Mouse (Mus musculus) cerebellum, adult 2 months (tissue): ENCODE measurements around the gene Zfp157. TPM values are rescaled to one million over a fixed set of nuclear protein-coding genes. Genes with fewer than 3 reads are reported as not detected.
"Not testable (repeated sequence)": the region's sequence is repeated elsewhere in the genome, so short reads cannot be mapped to it uniquely, and the experiment has no call there.

Experiments
- DNase-seq, 2 experiments: peaks; one replicate each; pipeline ENCODE4 v3.0.0; 2021
- H3K27ac ChIP-seq: fragments of 200-500 bp; 2 replicates; pipeline ENCODE4 v1.5.1; 2012; ENCODE audit warnings: low read length, control low read depth, inconsistent platforms; ENCODE audit not compliant: insufficient read depth
- H3K27me3 ChIP-seq: fragments of 200-500 bp; 2 replicates; pipeline ENCODE4 v1.6.1; 2012; ENCODE audit warnings: inconsistent platforms, mild to moderate bottlenecking, low read length, moderate library complexity; ENCODE audit not compliant: control insufficient read depth, insufficient read depth
- H3K4me1 ChIP-seq: fragments of 200-500 bp; 2 replicates; pipeline ENCODE4 v1.6.1; 2011; ENCODE audit warnings: low read length; ENCODE audit not compliant: control insufficient read depth, insufficient read depth
- H3K4me3 ChIP-seq: fragments of 200-500 bp; replicated peaks from 2 replicates; pipeline ENCODE3; 2011; ENCODE audit warnings: mild to moderate bottlenecking, low read depth, low read length, control low read depth; ENCODE audit not compliant: insufficient read depth
- CTCF ChIP-seq: fragments of 200-500 bp; IDR thresholded peaks from 2 replicates; pipeline ENCODE4 v1.5.1; 2011; ENCODE audit warnings: low read depth, mild to moderate bottlenecking, control low read depth, low read length, moderate library complexity, borderline replicate concordance; ENCODE audit not compliant: insufficient read depth
- POLR2A ChIP-seq: fragments of 200-500 bp; IDR thresholded peaks from 2 replicates; pipeline ENCODE4 v1.6.1; 2011; ENCODE audit warnings: low read length, control low read depth, borderline replicate concordance; ENCODE audit not compliant: insufficient read depth
- WGBS: fragments of 180-500 bp; shearing (Covaris S2); methylation state at CpG from one replicate; pipeline ENCODE4 v1.1.7; 2018; 5-methylcytosine and 5-hydroxymethylcytosine counted together
- polyA plus RNA-seq: library from polyadenylated mRNA; depleted of rRNA; stranded (reverse); fragments of >200 nt; gene quantifications from 2 replicates; pipeline ENCODE4 v1.2.3, GENCODE M21; 2012; rRNA removed

Gene Zfp157
- polyA plus RNA-seq: 18.4 and 19.2 TPM in 2 replicates

- no peaks in the 10 kb centered on the region for H3K27me3 ChIP-seq
- TF ChIP-seq CTCF (no peak), POLR2A (peak; percentile 81; the same call in 1 of the 2 replicates)
- H3K4me3 ChIP-seq: peak within 1 kb of the TSS; percentile 65
- peak; percentile 92 to 95 for DNase-seq
- H3K27ac ChIP-seq: peak within 1 kb of the TSS; percentile 69
- H3K4me1 ChIP-seq: peaks cover 7% of the 10 kb centered on the region; the same call in 1 of the 2 replicates
- under 1% methylated on average over 49 of the region's 49 CpGs for WGBS
Measured at GRCm38 (mm10) chr5:138441286-138442194, at the start of gene Zfp157. Gene Zfp157, plus strand, starts transcription at chr5:138441468.

GRCm38 (mm10) chr5:138397795-138398337, 43.4 kb upstream of the Zfp157 start:
- no peaks in the 10 kb centered on the region for H3K27me3 ChIP-seq
- TF ChIP-seq POLR2A (no peak), CTCF (no peak)
- H3K4me1 ChIP-seq: no peaks in the 10 kb centered on the region
- no peak for DNase-seq
- no peak overlapping the region for H3K27ac ChIP-seq
- H3K4me3 ChIP-seq: no peak overlapping the region
- 40% methylated on average over 2 of the region's 2 CpGs for WGBS

DNA sequence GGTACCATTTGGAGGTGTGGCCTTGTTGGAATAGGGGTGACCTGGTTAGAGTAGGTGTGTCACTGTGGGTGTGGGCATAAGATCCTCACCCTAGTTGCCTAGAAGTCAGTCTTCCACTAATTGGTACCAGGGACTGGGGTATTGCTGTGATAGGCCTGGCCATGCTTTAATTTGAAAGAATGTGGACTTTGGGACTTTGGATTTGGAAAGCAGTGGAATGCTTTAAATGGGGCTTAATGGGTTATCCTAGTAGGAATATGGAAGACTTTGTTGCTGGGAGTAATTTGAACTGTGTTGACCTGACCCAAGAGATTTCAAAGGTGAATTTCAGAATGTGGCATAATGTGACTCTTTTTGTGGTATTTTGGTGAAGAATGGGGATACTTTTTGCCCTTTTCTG, 40.8 kb upstream of the Zfp157 start:
- DNase-seq, H3K27ac ChIP-seq, H3K4me1 ChIP-seq, H3K27me3 ChIP-seq, H3K4me3 ChIP-seq: not testable (repeated sequence)

DNA sequence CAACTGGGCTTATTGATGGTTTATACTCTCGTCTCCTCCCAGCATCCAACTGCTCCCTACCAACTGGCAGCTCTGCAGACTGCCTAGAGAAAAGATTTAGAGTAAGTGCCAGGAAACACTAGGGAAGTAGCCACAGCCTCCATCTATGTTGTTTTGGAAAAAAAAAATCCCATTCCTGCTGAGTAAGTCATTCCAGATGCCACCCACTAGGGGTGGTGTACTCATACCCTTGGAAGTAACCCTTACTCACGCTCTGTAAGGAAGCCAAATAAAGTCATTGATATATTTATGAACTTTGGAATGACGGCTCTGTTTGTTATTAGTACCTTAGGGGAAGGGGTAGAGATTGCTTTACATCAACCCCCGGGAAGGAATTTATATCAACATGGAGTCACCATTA, 17.1 kb downstream of the Zfp157 start:
- no peak for DNase-seq
- WGBS: 95% methylated on average over 4 of the region's 4 CpGs
- Histone ChIP-seq H3K27me3 (no peaks in the 10 kb centered on the region), H3K4me3 (no peak overlapping the region), H3K4me1 (no peaks in the 10 kb centered on the region), H3K27ac (no peak overlapping the region)
- no peak for TF ChIP-seq CTCF
- no peak for TF ChIP-seq POLR2A

DNA sequence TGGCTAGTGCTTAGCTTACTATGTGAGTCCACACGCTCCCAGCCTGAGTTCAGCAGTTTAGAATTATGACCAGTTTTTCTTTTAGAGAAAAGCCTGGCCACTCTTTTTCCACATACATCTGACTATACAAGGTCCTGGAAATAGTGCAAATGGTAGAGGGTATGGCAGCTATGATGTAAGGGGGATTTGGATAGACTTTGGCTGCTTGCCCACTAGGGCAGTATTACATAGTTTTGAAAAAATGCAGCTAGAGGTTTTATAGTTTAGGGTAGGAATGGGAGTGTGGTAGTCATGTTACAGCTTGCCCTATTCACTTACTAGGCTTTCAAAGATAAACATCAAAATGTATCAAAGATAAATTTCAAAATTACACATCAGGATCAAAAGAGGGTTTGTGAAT, 17.8 kb downstream of the Zfp157 start:
- H3K27ac ChIP-seq: no peak overlapping the region
- no peak overlapping the region for H3K4me3 ChIP-seq
- H3K27me3 ChIP-seq: no peaks in the 10 kb centered on the region
- WGBS: 97% methylated on average over 1 of the region's 1 CpGs
- H3K4me1 ChIP-seq: no peaks in the 10 kb centered on the region
- TF ChIP-seq POLR2A: no peak
- no peak for TF ChIP-seq CTCF
- no peak for DNase-seq

DNA sequence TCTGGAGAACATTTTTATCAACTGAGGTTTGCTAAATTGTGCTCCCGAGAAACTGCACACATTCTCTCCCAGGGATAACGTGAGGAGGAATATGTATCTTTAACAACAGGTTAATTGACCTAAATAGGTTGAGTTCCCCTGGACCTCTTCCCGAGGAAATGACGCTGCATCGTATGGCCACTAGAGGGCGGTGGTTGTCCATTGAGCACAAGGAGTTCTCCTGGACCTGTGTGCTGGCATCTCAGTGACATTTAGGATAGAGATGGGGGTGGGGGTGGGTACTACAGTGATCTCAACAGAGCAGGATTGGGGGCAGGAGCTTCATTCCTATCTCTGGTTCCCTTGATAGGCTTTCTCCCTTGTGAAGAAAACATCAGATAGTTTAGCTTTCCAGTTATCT, 32.3 kb downstream of the Zfp157 start:
- no peaks in the 10 kb centered on the region for H3K27me3 ChIP-seq
- TF ChIP-seq CTCF (peak; percentile 84), POLR2A (no peak)
- peak; percentile 33 to 54 for DNase-seq
- no peaks in the 10 kb centered on the region for H3K4me1 ChIP-seq
- no peak overlapping the region for H3K4me3 ChIP-seq
- WGBS: 14% methylated on average over 6 of the region's 6 CpGs
- no peak overlapping the region for H3K27ac ChIP-seq

DNA sequence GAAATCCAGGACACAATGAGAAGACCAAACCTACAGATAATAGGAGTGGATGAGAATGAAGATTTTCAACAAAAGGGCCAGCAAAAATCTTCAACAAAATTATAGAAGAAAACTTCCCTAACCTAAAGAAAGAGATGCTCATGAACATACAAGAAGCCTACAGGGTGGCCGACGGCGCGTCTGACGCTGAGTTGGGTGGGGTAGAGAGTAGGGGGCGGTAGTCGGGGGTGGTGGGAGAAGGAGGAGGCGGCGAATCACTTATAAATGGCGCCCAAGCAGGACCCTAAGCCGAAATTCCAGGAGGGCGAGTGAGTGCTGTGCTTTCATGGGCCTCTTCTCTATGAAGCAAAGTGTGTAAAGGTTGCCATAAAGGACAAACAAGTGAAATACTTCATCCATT, 63.3 kb downstream of the Zfp157 start:
- WGBS: 92% methylated on average over 12 of the region's 12 CpGs
- H3K4me1 ChIP-seq: not testable (repeated sequence)

More for the DNA sequence above, 63.3 kb downstream of the Zfp157 start:
- not testable (repeated sequence) for H3K27me3 ChIP-seq, H3K27ac ChIP-seq, H3K4me3 ChIP-seq, DNase-seq

Other genes starting within 250 kb of the Zfp157 start
- 7.4 and 7.5 TPM in 2 replicates for gene Mblac1, start 247.2 kb upstream of the Zfp157 start, polyA plus RNA-seq
- gene Nxpe5, start 215.6 kb upstream of the Zfp157 start, polyA plus RNA-seq: not detected in 2 replicates
- 168 and 176 TPM in 2 replicates for gene Lamtor4, start 186.0 kb upstream of the Zfp157 start, polyA plus RNA-seq
- gene BC037034, start 177.4 kb upstream of the Zfp157 start, polyA plus RNA-seq: 90.1 and 92.0 TPM in 2 replicates
- 1.5 and 2.0 TPM in 2 replicates for gene Gal3st4, start 168.6 kb upstream of the Zfp157 start, polyA plus RNA-seq
- 0.03 and 0.05 TPM in 2 replicates for gene Gm43720, start 161.5 kb upstream of the Zfp157 start, polyA plus RNA-seq
- gene Gpc2, start 161.5 kb upstream of the Zfp157 start, polyA plus RNA-seq: 4.6 and 4.7 TPM in 2 replicates
- 1.9 and 2.5 TPM in 2 replicates for gene Stag3, start 161.2 kb upstream of the Zfp157 start, polyA plus RNA-seq
- 0.10 TPM in 1 of 2 replicates, not detected in the other for gene Pvrig, start 99.5 kb upstream of the Zfp157 start, polyA plus RNA-seq
- 0.07 TPM in 1 of 2 replicates, not detected in the other for gene 1700123K08Rik, start 123.2 kb downstream of the Zfp157 start, polyA plus RNA-seq
- gene Zfp68, start 178.3 kb downstream of the Zfp157 start, polyA plus RNA-seq: 28.9 and 29.8 TPM in 2 replicates
- 13.2 and 14.6 TPM in 2 replicates for gene A430033K04Rik, start 181.4 kb downstream of the Zfp157 start, polyA plus RNA-seq